Mouse (Mus musculus) lung, adult 18-20 months (tissue): ENCODE measurements around the gene Atat1.

Experiments
- DNase-seq, 2 experiments: peaks; one replicate each; pipeline ENCODE4 v3.0.0; 2022; ENCODE audit warnings: mixed read lengths in 2 of 2

Gene Atat1

GRCm38 (mm10) chr17:35917463-35918251, 7.8 kb upstream of the Atat1 start:
- peak; percentile 39 to 50 for DNase-seq

- DNase-seq, result no peak
Measured at GRCm38 (mm10) chr17:35917143-35917462, 7.2 kb upstream of the Atat1 start.

- DNase-seq, result peak; percentile 100
Measured at GRCm38 (mm10) chr17:35916297-35917142, 6.6 kb upstream of the Atat1 start, which contains the start of the genes Mrps18b and Ppp1r10. Mrps18b (minus strand) TSS chr17:35916389. Ppp1r10 (plus strand) TSS chr17:35916434.

GRCm38 (mm10) chr17:35915538-35916296, 5.8 kb upstream of the Atat1 start:
- DNase-seq, result no peak

GRCm38 (mm10) chr17:35914975-35915374, 5.1 kb upstream of the Atat1 start:
- DNase-seq, result no peak

GRCm38 (mm10) chr17:35909186-35909918, 523 bp downstream of the Atat1 start:
- DNase-seq, result no peak

GRCm38 (mm10) chr17:35907609-35908008, 2.3 kb downstream of the Atat1 start:
- no peak for DNase-seq

- no peak for DNase-seq
Measured at GRCm38 (mm10) chr17:35905587-35905986, 4.3 kb downstream of the Atat1 start.

- no peak for DNase-seq
Measured at GRCm38 (mm10) chr17:35903992-35904355, 5.9 kb downstream of the Atat1 start.

- peak; percentile 88 to 90 for DNase-seq
Measured at GRCm38 (mm10) chr17:35903343-35903991, 6.4 kb downstream of the Atat1 start.

- no peak for DNase-seq
Measured at GRCm38 (mm10) chr17:35900636-35901035, 9.2 kb downstream of the Atat1 start.

- no peak for DNase-seq
Measured at GRCm38 (mm10) chr17:35897644-35898573, 12.0 kb downstream of the Atat1 start.

- peak; percentile 88 to 92 for DNase-seq
Measured at GRCm38 (mm10) chr17:35896781-35897643, 12.9 kb downstream of the Atat1 start, which contains the start of gene 2310061I04Rik. 2310061I04Rik (minus strand) TSS chr17:35897431.

- no peak for DNase-seq
Measured at GRCm38 (mm10) chr17:35887725-35888124, 22.1 kb downstream of the Atat1 start.

- DNase-seq, result no peak
Measured at GRCm38 (mm10) chr17:35883777-35884176, 26.1 kb downstream of the Atat1 start.

- DNase-seq, result no peak
Measured at GRCm38 (mm10) chr17:35882924-35883323, 27.0 kb downstream of the Atat1 start.

GRCm38 (mm10) chr17:35879245-35880057, 30.4 kb downstream of the Atat1 start, which contains the start of gene Dhx16:
Dhx16 (plus strand) TSS chr17:35879819.
- DNase-seq, result peak; percentile 95 to 96

GRCm38 (mm10) chr17:35874721-35875120, 35.2 kb downstream of the Atat1 start:
- DNase-seq, result no peak
